Mouse (Mus musculus): Measurements from ENCODE around the gene Stox2. TPM values are rescaled to one million over a fixed set of nuclear protein-coding genes. Genes with fewer than 3 reads are reported as not detected.

The Stox2 gene
- polyA plus RNA-seq, 1 experiment from 2014 or later, result 20.4 TPM

DNA sequence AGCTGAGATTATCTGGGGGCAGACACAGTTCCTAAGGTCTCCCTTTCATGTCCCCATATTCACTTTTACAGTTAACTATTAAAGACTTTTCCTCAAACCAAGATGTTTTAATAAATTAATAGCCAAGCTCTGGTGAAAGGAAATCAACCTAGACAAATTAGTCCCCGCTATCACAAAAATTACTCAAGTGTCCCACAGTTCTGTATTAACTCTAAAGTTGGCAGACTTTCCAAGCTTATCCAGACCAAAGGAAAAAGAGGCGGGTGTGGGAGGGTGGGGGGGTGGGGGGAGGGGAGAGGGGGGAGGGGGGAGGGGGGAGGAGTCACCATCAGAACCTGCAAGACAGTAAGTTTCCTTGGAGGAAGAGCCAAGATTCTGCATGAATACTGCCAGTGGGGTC, 41.3 kb downstream of the Stox2 start:
- no peak for ATAC-seq (ENCODE audit: insufficient number of reproducible peaks, low FRiP score, low TSS enrichment, low read depth)
- WGBS, result 87% methylated on average over 1 of the region's 2 CpGs
- H3K4me2 ChIP-seq (replicated peaks), result no peak overlapping the region

DNA sequence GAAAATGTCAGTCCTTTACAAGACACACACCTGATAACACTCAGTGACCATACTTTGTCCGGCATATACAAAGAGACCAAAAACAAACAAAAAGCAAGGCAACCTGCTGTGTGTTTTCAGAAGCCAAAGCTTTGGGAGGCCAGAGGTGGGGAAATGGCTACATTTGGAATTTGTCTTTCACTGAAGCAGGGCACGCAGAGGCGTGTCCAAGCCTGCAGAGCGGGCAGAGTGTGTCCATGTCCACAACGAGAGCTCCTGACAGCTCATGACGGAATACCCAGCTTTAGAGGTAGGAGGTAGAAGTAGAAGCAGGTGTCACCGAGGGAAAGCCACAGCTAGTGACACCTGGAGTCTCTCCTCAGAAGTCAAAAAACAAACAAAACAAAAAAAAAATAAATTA, 53.2 kb downstream of the Stox2 start:
- Histone ChIP-seq H3K27me3 (no peaks in the 10 kb centered on the region), H3K9me3 (replicated peaks) (no peaks in the 10 kb centered on the region), H3K9ac (no peak overlapping the region), H3K4me3 (replicated peaks) (no peak overlapping the region), H3K27ac (replicated peaks) (0 out of 2 replicates have a peak overlapping the region, but pooled peaks have one; percentile 7), H3K36me3 (no peaks in the 10 kb centered on the region), H3K4me2 (replicated peaks) (peak overlapping the region; percentile 28), H3K4me1 (0 out of 2 replicates have a peak, but pooled peaks cover 3% of the 10 kb centered on the region)
- WGBS, result 52% methylated on average over 7 of the region's 7 CpGs
- no peak for ATAC-seq (ENCODE audit: insufficient number of reproducible peaks, low FRiP score, low TSS enrichment, low read depth)

More for the DNA sequence above, 41.3 kb downstream of the Stox2 start:
- Histone ChIP-seq H3K4me3 (replicated peaks) (no peak overlapping the region), H3K9ac (no peak overlapping the region), H3K9me3 (replicated peaks) (no peaks in the 10 kb centered on the region), H3K4me1 (0 out of 2 replicates have a peak, but pooled peaks cover 5% of the 10 kb centered on the region), H3K36me3 (no peaks in the 10 kb centered on the region), H3K27ac (replicated peaks) (no peak overlapping the region), H3K27me3 (peaks cover 13% of the 10 kb centered on the region)

GRCm38 (mm10) chr8:47392290-47392689, 53.9 kb downstream of the Stox2 start:
- Histone ChIP-seq H3K9me3 (replicated peaks) (no peaks in the 10 kb centered on the region), H3K4me3 (replicated peaks) (peak overlapping the region; percentile 3; the same call in 1 of the 2 replicates), H3K27me3 (no peaks in the 10 kb centered on the region), H3K36me3 (no peaks in the 10 kb centered on the region), H3K9ac (no peak overlapping the region), H3K4me1 (0 out of 2 replicates have a peak, but pooled peaks cover 4% of the 10 kb centered on the region), H3K4me2 (replicated peaks) (peak overlapping the region; percentile 28), H3K27ac (replicated peaks) (0 out of 2 replicates have a peak overlapping the region, but pooled peaks have one; percentile 7)
- no peak for ATAC-seq (ENCODE audit: insufficient number of reproducible peaks, low FRiP score, low TSS enrichment, low read depth)
- 58% methylated on average over 18 of the region's 18 CpGs for WGBS

GRCm38 (mm10) chr8:47391844-47392243, 54.3 kb downstream of the Stox2 start:
- 84% methylated on average over 10 of the region's 10 CpGs for WGBS
- Histone ChIP-seq H3K27me3 (no peaks in the 10 kb centered on the region), H3K4me2 (replicated peaks) (peak overlapping the region; percentile 28; the same call in 1 of the 2 replicates), H3K4me1 (0 out of 2 replicates have a peak, but pooled peaks cover 4% of the 10 kb centered on the region), H3K9ac (no peak overlapping the region), H3K9me3 (replicated peaks) (no peaks in the 10 kb centered on the region), H3K27ac (replicated peaks) (0 out of 2 replicates have a peak overlapping the region, but pooled peaks have one; percentile 5), H3K4me3 (replicated peaks) (no peak overlapping the region), H3K36me3 (no peaks in the 10 kb centered on the region)
- no peak for ATAC-seq (ENCODE audit: insufficient number of reproducible peaks, low FRiP score, low TSS enrichment, low read depth)

DNA sequence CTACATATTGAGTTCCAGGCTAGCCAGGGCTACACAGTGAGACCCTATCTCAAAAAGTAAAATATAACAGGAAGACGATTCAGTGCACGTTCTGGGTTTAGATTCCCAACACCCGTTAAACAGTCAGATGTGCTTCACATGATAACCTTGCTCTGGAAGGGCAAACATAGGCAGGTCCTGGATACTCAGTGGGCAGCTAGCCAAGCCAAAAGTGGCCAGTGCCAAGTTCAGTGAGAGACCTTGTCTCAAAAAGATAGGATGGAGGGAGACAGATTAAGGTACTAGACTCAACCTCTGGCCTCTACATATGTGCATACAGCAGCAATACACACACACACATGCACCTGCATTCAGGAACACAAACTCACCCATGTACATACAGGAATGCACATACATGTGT, 56.7 kb downstream of the Stox2 start:
- H3K4me3 ChIP-seq (replicated peaks), result no peak overlapping the region
- ATAC-seq (ENCODE audit: insufficient number of reproducible peaks, low FRiP score, low TSS enrichment, low read depth), result no peak
- no peak overlapping the region for H3K4me2 ChIP-seq (replicated peaks)
- 0 out of 2 replicates have a peak, but pooled peaks cover 4% of the 10 kb centered on the region for H3K4me1 ChIP-seq
- H3K27ac ChIP-seq (replicated peaks), result no peak overlapping the region
- no peak overlapping the region for H3K9ac ChIP-seq
- no peaks in the 10 kb centered on the region for H3K9me3 ChIP-seq (replicated peaks)
- WGBS, result 88% methylated on average over 3 of the region's 3 CpGs
- no peaks in the 10 kb centered on the region for H3K36me3 ChIP-seq
- no peaks in the 10 kb centered on the region for H3K27me3 ChIP-seq

- H3K9ac ChIP-seq, result no peak overlapping the region
- H3K27me3 ChIP-seq, result no peaks in the 10 kb centered on the region
- no peak for ATAC-seq (ENCODE audit: insufficient number of reproducible peaks, low FRiP score, low TSS enrichment, low read depth)
- H3K27ac ChIP-seq (replicated peaks), result no peak overlapping the region
- no peak overlapping the region for H3K4me2 ChIP-seq (replicated peaks)
- no peaks in the 10 kb centered on the region for H3K9me3 ChIP-seq (replicated peaks)
- no peak overlapping the region for H3K4me3 ChIP-seq (replicated peaks)
- WGBS, result 77% methylated on average over 12 of the region's 12 CpGs
- 0 out of 2 replicates have a peak, but pooled peaks cover 4% of the 10 kb centered on the region for H3K4me1 ChIP-seq
- no peaks in the 10 kb centered on the region for H3K36me3 ChIP-seq
Measured at GRCm38 (mm10) chr8:47388171-47388570, 58.0 kb downstream of the Stox2 start.

DNA sequence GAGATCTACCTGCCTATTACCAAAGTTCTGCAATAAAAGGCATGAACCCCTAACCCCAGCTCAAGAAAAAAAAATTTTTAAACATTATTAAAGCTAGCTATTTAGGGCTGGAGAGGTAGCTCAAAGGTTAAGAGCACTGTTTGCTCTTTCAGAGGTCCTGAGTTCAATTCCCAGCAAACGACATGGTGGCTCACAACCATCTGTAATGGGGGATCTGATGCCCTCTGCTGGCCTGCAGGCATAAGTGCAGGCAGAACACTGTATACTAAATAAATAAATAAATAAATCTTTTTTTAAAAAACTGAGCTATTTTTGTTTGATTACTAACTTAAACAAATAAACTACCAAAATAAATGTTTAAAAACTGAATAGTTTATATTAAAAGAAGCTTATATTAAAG, 60.4 kb downstream of the Stox2 start:
- no peaks in the 10 kb centered on the region for H3K36me3 ChIP-seq
- WGBS, result 66% methylated on average over 1 of the region's 1 CpGs
- 0 out of 2 replicates have a peak, but pooled peaks cover 4% of the 10 kb centered on the region for H3K4me1 ChIP-seq
- H3K4me2 ChIP-seq (replicated peaks), result no peak overlapping the region
- no peaks in the 10 kb centered on the region for H3K27me3 ChIP-seq
- no peak overlapping the region for H3K9ac ChIP-seq
- H3K9me3 ChIP-seq (replicated peaks), result no peaks in the 10 kb centered on the region
- no peak overlapping the region for H3K4me3 ChIP-seq (replicated peaks)
- no peak for ATAC-seq (ENCODE audit: insufficient number of reproducible peaks, low FRiP score, low TSS enrichment, low read depth)
- no peak overlapping the region for H3K27ac ChIP-seq (replicated peaks)

DNA sequence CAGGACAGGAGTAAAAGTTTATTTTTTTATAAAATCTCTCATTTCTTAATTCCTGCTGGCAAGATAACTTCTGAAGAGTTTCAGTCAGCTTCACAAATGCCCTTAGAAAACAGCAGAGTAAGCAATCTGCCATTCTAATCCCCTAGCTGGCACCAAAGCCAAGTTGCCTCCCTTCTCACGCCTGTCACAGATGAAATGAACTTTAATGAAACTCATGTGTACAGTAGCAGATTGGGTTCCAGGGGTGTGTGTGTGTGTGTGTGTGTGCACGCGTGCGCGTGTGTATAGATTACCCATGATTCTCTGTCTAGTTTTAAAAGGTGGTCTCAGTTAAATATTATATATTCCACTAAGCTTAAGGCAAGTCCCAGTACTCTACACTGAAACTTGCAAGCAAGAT, 62.0 kb downstream of the Stox2 start:
- Histone ChIP-seq H3K4me2 (replicated peaks) (no peak overlapping the region), H3K9me3 (replicated peaks) (no peaks in the 10 kb centered on the region), H3K9ac (no peak overlapping the region), H3K27ac (replicated peaks) (no peak overlapping the region), H3K27me3 (no peaks in the 10 kb centered on the region), H3K4me3 (replicated peaks) (no peak overlapping the region), H3K36me3 (no peaks in the 10 kb centered on the region), H3K4me1 (0 out of 2 replicates have a peak, but pooled peaks cover 8% of the 10 kb centered on the region)
- no peak for ATAC-seq (ENCODE audit: insufficient number of reproducible peaks, low FRiP score, low TSS enrichment, low read depth)
- 54% methylated on average over 5 of the region's 5 CpGs for WGBS

- no peak overlapping the region for H3K4me2 ChIP-seq (replicated peaks)
- ATAC-seq (ENCODE audit: insufficient number of reproducible peaks, low FRiP score, low TSS enrichment, low read depth), result no peak
- H3K4me3 ChIP-seq (replicated peaks), result no peak overlapping the region
- H3K9ac ChIP-seq, result no peak overlapping the region
- no peaks in the 10 kb centered on the region for H3K36me3 ChIP-seq
- WGBS, result 68% methylated on average over 9 of the region's 9 CpGs
- no peaks in the 10 kb centered on the region for H3K9me3 ChIP-seq (replicated peaks)
- 0 out of 2 replicates have a peak, but pooled peaks cover 8% of the 10 kb centered on the region for H3K4me1 ChIP-seq
- H3K27ac ChIP-seq (replicated peaks), result no peak overlapping the region
- H3K27me3 ChIP-seq, result no peaks in the 10 kb centered on the region
Measured at GRCm38 (mm10) chr8:47383632-47384031, 62.5 kb downstream of the Stox2 start.

GRCm38 (mm10) chr8:47381216-47381615, 64.9 kb downstream of the Stox2 start:
- H3K27ac ChIP-seq (replicated peaks), result 0 out of 2 replicates have a peak overlapping the region, but pooled peaks have one; percentile 49
- H3K9ac ChIP-seq, result no peak overlapping the region
- no peak for ATAC-seq (ENCODE audit: insufficient number of reproducible peaks, low FRiP score, low TSS enrichment, low read depth)
- H3K36me3 ChIP-seq, result no peaks in the 10 kb centered on the region
- 0 out of 2 replicates have a peak, but pooled peaks cover 7% of the 10 kb centered on the region for H3K4me1 ChIP-seq
- 50% methylated on average over 3 of the region's 3 CpGs for WGBS
- no peak overlapping the region for H3K4me3 ChIP-seq (replicated peaks)
- no peaks in the 10 kb centered on the region for H3K9me3 ChIP-seq (replicated peaks)
- H3K4me2 ChIP-seq (replicated peaks), result no peak overlapping the region
- H3K27me3 ChIP-seq, result no peaks in the 10 kb centered on the region

DNA sequence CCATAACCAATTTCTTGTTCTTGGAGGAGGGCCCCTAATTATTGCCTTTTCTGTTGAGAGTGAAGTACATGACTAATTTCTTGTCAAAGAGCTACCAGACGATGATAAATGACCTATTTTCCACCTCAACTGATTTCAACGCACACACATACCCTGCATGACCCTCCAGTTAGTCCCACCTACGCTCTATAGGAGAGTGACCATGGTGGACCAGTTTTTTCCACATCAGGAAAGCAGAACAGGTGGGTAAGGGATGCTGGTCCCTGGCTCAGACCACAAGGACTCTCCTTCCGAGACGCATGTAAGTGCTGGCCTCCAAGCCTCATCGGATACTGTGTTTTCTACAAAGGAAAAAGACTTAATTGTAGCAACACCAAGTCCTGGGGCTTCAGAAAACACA, 65.4 kb downstream of the Stox2 start:
- H3K27me3 ChIP-seq, result no peaks in the 10 kb centered on the region
- H3K9me3 ChIP-seq (replicated peaks), result no peaks in the 10 kb centered on the region
- WGBS, result 69% methylated on average over 6 of the region's 6 CpGs
- no peak overlapping the region for H3K9ac ChIP-seq
- H3K27ac ChIP-seq (replicated peaks), result peak overlapping the region; percentile 49; the same call in 1 of the 2 replicates
- H3K4me2 ChIP-seq (replicated peaks), result no peak overlapping the region
- no peak overlapping the region for H3K4me3 ChIP-seq (replicated peaks)
- ATAC-seq (ENCODE audit: insufficient number of reproducible peaks, low FRiP score, low TSS enrichment, low read depth), result no peak
- H3K36me3 ChIP-seq, result no peaks in the 10 kb centered on the region
- 0 out of 2 replicates have a peak, but pooled peaks cover 7% of the 10 kb centered on the region for H3K4me1 ChIP-seq

DNA sequence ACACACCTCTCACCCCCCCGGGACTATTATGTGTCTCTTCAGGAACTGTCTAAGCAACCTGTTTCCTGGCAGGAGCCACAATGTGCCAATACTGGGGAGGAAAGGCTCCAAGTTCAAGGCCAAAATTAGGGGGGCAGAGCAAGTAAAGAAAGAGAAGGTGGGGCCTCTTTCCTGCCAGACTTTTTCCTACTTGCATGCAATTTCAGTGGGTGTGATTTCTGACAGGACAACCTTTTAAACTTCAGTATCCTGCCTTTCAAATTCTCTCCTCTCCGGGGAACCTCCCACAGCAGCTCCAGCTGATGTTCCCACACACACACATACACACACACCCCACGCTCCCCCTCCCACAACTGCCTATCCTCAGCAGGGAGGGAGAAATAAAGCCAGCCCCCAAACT, 66.1 kb downstream of the Stox2 start:
- no peak overlapping the region for H3K4me2 ChIP-seq (replicated peaks)
- H3K27ac ChIP-seq (replicated peaks), result peak overlapping the region; percentile 49; the same call in 1 of the 2 replicates
- H3K27me3 ChIP-seq, result no peaks in the 10 kb centered on the region
- no peak overlapping the region for H3K4me3 ChIP-seq (replicated peaks)
- ATAC-seq (ENCODE audit: insufficient number of reproducible peaks, low FRiP score, low TSS enrichment, low read depth), result no peak
- H3K9ac ChIP-seq, result no peak overlapping the region
- no peaks in the 10 kb centered on the region for H3K9me3 ChIP-seq (replicated peaks)
- no peaks in the 10 kb centered on the region for H3K36me3 ChIP-seq
- 0 out of 2 replicates have a peak, but pooled peaks cover 7% of the 10 kb centered on the region for H3K4me1 ChIP-seq
- WGBS, result 59% methylated on average over 3 of the region's 3 CpGs
